Mouse (Mus musculus) gastrocnemius, adult 8-10 months (tissue): ENCODE results near the gene Adam25. TPM values are rescaled to one million over a fixed set of nuclear protein-coding genes. Genes with fewer than 3 reads are reported as not detected.
"Not testable (repeated sequence)": the region's sequence is repeated elsewhere in the genome, so short reads cannot be mapped to it uniquely, and the experiment has no call there.

Source experiments
- DNase-seq, 2 experiments: peaks; one replicate each; pipeline ENCODE4 v3.0.0; 2022; ENCODE audit warnings: low spot score in 2 of 2
- total RNA-seq, 4 experiments: library from RNA; stranded (reverse); gene quantifications; 2 replicates each; pipeline ENCODE4 v1.2.4; 2022

The Adam25 gene
- not detected for total RNA-seq

GRCm38 (mm10) chr8:40751908-40752307 is at the start of gene Adam25:
Gene Adam25 (plus strand): TSS chr8:40752208.
- DNase-seq = not testable (repeated sequence)

GRCm38 (mm10) chr8:40715406-40715805 is 36.6 kb upstream of the Adam25 start:
- not testable (repeated sequence) for DNase-seq

GRCm38 (mm10) chr8:40715986-40716385 is 36.0 kb upstream of the Adam25 start:
- DNase-seq = no peak

GRCm38 (mm10) chr8:40783320-40783719 is 31.3 kb downstream of the Adam25 start:
- DNase-seq = no peak

- DNase-seq = not testable (repeated sequence)
These were observed 41.0 kb downstream of the Adam25 start, which contains the start of gene Adam20 for GRCm38 (mm10) chr8:40792973-40793372. Gene Adam20 (plus strand): TSS chr8:40793273.

- no peak for DNase-seq
These were observed 51.5 kb downstream of the Adam25 start for GRCm38 (mm10) chr8:40803379-40804079.

Other genes with a start within 250 kb of the Adam25 start
- not detected for gene Adam24, start 77.1 kb upstream of the Adam25 start, total RNA-seq
- gene Adam20, start 41.1 kb downstream of the Adam25 start, total RNA-seq = not detected
- gene Adam39, start 70.8 kb downstream of the Adam25 start, total RNA-seq = not detected